Mouse (Mus musculus) urinary bladder, postnatal 25 days (tissue): ENCODE results near the gene Ppp6r3.
A peak's percentile ranks its signal among the peaks of the same experiment; 100 is the strongest.

Source experiments
- DNase-seq: peaks from one replicate; pipeline ENCODE4 v3.0.0; 2022; ENCODE audit warnings: low spot score

The Ppp6r3 gene

GRCm38 (mm10) chr19:3431969-3432368 lies 143.6 kb downstream of the Ppp6r3 start:
- no peak for DNase-seq

- no peak for DNase-seq
These were observed 144.5 kb downstream of the Ppp6r3 start for GRCm38 (mm10) chr19:3431066-3431465.

- no peak for DNase-seq
These were observed 146.3 kb downstream of the Ppp6r3 start for GRCm38 (mm10) chr19:3429156-3429816.

GRCm38 (mm10) chr19:3428057-3428830 lies 147.3 kb downstream of the Ppp6r3 start:
- DNase-seq: no peak

GRCm38 (mm10) chr19:3424214-3424613 lies 151.3 kb downstream of the Ppp6r3 start:
- no peak for DNase-seq

- no peak for DNase-seq
These were observed 152.6 kb downstream of the Ppp6r3 start for GRCm38 (mm10) chr19:3422981-3423380.

- no peak for DNase-seq
These were observed 153.1 kb downstream of the Ppp6r3 start for GRCm38 (mm10) chr19:3422488-3422887.

GRCm38 (mm10) chr19:3419251-3419650 lies 156.3 kb downstream of the Ppp6r3 start:
- DNase-seq: peak; percentile 17

GRCm38 (mm10) chr19:3414268-3414733 lies 161.2 kb downstream of the Ppp6r3 start, which contains the start of gene Gal:
Gal (minus strand) TSS chr19:3414544.
- peak; percentile 7 for DNase-seq

- DNase-seq: no peak
These were observed 169.8 kb downstream of the Ppp6r3 start for GRCm38 (mm10) chr19:3405531-3406281.
